Mouse (Mus musculus) hindbrain, embryonic 16.5 days (tissue): Measurements from ENCODE around the gene Srebf2. TPM values are rescaled to one million over a fixed set of nuclear protein-coding genes. Genes with fewer than 3 reads are reported as not detected.

ENCODE experiments used
- ATAC-seq: fragments of 200-750 bp; cut with Nextera tagmentation; 2 replicates; pipeline ENCODE4 v1.8.0; 2017; ENCODE audit warnings: moderate TSS enrichment, moderate library complexity
- H3K27ac ChIP-seq: fragments of 300-500 bp; sonication (generic); 2 replicates; pipeline ENCODE4 v1.5.1; 2014; ENCODE audit warnings: low read depth, mild to moderate bottlenecking, control low read depth, low read length, moderate library complexity
- H3K27me3 ChIP-seq: fragments of 300-500 bp; sonication (generic); replicated peaks from 2 replicates; pipeline ENCODE4 v1.6.1; 2014; ENCODE audit warnings: low read length; ENCODE audit not compliant: control insufficient read depth, insufficient read depth
- H3K36me3 ChIP-seq: fragments of 300-500 bp; sonication (generic); 2 replicates; pipeline ENCODE4 v1.6.1; 2014; ENCODE audit warnings: mild to moderate bottlenecking, low read length, moderate library complexity, mixed read lengths; ENCODE audit not compliant: control insufficient read depth, insufficient read depth
- H3K4me1 ChIP-seq: fragments of 300-500 bp; sonication (generic); 2 replicates; pipeline ENCODE4 v1.6.1; 2014; ENCODE audit warnings: low read depth, low read length; ENCODE audit not compliant: control insufficient read depth, insufficient read depth
- H3K4me2 ChIP-seq: fragments of 300-500 bp; sonication (generic); 2 replicates; pipeline ENCODE4 v1.6.1; 2014; ENCODE audit warnings: mild to moderate bottlenecking, low read length, control low read depth, moderate library complexity
- H3K4me3 ChIP-seq: fragments of 300-500 bp; sonication (generic); 2 replicates; pipeline ENCODE4 v1.5.1; 2014; ENCODE audit warnings: mild to moderate bottlenecking, low read length, control low read depth, moderate library complexity
- H3K9ac ChIP-seq: fragments of 300-500 bp; sonication (generic); 2 replicates; pipeline ENCODE4 v1.6.1; 2014; ENCODE audit warnings: low read depth, mild to moderate bottlenecking, control low read depth, low read length, moderate library complexity
- H3K9me3 ChIP-seq: fragments of 300-500 bp; sonication (generic); 2 replicates; pipeline ENCODE4 v1.6.1; 2014; ENCODE audit warnings: mild to moderate bottlenecking, low read length, moderate library complexity; ENCODE audit not compliant: control insufficient read depth
- WGBS: fragments of 180-500 bp; shearing (Covaris S2); extraction: QIAGEN DNeasy Blood & Tissue Kit; methylation state at CpG from one replicate; pipeline ENCODE4 v1.1.7; 2014; 5-methylcytosine and 5-hydroxymethylcytosine counted together
- polyA plus RNA-seq: library from polyadenylated mRNA; unstranded; fragments of >200 nt; fragmentation: Nextera tagmentation; extraction: Ambion mirVana; gene quantifications from 2 replicates; pipeline ENCODE4 v1.2.1, GENCODE M21; 2015

Gene Srebf2
- polyA plus RNA-seq, 1 experiment from 2014 or later: 179 TPM

- H3K4me2 ChIP-seq: peak within 1 kb of the TSS; percentile 71
- H3K4me3 ChIP-seq: peak within 1 kb of the TSS; percentile 36
- H3K27me3 ChIP-seq: peaks cover 11% of the 10 kb centered on the region
- H3K27ac ChIP-seq: no peak within 1 kb of the TSS
- 1% methylated on average over 43 of the region's 44 CpGs for WGBS
- H3K9me3 ChIP-seq: no peaks in the 10 kb centered on the region
- peak within 1 kb of the TSS; percentile 50 for H3K9ac ChIP-seq
- H3K36me3 ChIP-seq: no peaks in the 10 kb centered on the region
- peaks cover 9% of the 10 kb centered on the region for H3K4me1 ChIP-seq
- ATAC-seq: peak; percentile 61
These were observed 76.9 kb downstream of the Srebf2 start, which contains the start of gene Tnfrsf13c for GRCm38 (mm10) chr15:82223657-82224601. Gene Tnfrsf13c, minus strand, starts transcription at chr15:82224369.

DNA sequence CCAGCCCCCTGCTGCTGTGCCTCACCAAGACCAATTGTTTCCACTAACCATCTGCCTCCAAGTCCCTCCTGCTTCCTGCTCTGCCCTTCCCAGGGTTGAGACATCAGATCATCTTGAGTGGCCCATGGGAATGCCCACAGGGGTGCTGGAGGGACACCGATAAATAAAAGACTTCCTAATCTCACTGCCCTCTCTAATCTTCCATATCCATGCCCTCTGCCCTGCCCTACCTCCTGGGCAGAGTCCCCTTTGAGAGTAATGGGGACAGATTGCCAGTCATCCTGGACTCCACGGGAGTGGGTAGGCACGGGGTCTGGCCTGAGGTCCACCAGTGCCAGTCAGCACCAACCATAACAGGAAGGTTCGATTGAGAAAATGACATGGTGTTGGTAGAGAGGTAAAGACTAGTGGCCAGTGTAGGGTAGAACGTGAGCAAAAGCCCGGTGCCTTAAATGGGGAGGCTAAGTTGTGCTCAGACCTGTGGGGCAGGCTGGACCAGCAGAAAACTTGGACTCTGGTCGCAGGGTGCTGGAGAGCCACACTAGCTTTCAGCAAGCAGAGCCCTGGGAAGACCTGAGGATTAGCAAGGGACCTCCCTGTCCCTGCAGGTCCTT, 77.7 kb downstream of the Srebf2 start:
- H3K27ac ChIP-seq: no peak overlapping the region
- peaks cover 9% of the 10 kb centered on the region for H3K4me1 ChIP-seq
- WGBS: 50% methylated on average over 7 of the region's 7 CpGs
- H3K4me2 ChIP-seq: peak overlapping the region; percentile 71
- H3K36me3 ChIP-seq: no peaks in the 10 kb centered on the region
- no peaks in the 10 kb centered on the region for H3K9me3 ChIP-seq
- no peak overlapping the region for H3K9ac ChIP-seq
- peaks cover 11% of the 10 kb centered on the region for H3K27me3 ChIP-seq
- peak overlapping the region; percentile 36 for H3K4me3 ChIP-seq
- ATAC-seq: 0 out of 2 replicates have a peak, but pooled peaks have one; percentile 11

DNA sequence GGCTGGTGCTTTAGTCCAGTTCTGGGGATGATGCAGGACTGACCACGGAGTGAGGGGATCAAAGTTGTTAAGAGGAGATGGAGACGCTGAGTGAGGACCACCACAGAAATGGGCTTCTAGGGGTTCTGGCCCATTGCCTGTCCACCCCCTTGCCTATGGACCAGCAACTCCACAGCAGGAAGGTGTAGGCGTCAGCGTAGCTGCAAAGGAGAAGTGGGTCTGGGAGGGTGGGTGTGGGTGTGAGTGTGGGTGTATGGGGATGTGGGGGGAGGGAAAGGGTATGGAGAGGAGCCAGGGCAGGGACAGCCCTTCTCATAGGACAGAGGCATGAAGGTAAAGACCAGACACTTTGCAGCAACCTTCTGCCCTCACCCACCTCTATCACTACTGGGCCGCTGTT, 78.8 kb downstream of the Srebf2 start:
- Histone ChIP-seq H3K9ac (no peak overlapping the region), H3K4me2 (no peak overlapping the region), H3K27me3 (peaks cover 11% of the 10 kb centered on the region), H3K36me3 (no peaks in the 10 kb centered on the region), H3K4me1 (peaks cover 9% of the 10 kb centered on the region), H3K9me3 (no peaks in the 10 kb centered on the region), H3K4me3 (no peak overlapping the region), H3K27ac (no peak overlapping the region)
- 86% methylated on average over 5 of the region's 5 CpGs for WGBS
- no peak for ATAC-seq

DNA sequence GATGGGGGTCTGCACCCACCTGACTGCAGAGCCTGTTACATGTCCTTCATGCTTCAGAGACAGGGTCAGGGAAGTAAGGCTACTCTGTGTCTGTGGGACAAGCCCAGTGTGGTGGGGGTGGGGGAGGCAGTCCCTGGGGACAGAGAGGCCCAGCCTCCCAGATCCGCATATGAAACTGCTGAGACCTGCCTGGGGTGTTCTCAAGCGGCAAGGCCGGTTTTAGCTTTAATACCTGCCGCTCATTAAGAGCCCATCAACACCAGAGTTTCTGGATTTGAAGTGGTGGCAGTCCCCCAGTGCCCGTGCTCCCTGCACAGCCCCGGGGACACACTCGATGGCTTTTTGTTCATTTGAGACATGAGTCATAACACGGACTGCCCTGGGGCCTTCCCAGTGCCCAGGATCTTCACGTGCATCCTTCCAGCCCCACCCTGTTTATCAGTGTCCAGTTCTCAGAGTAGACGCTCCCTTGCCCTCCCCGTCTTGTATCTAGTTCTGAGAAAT, 82.6 kb downstream of the Srebf2 start:
- peaks cover 3% of the 10 kb centered on the region for H3K27me3 ChIP-seq
- no peak overlapping the region for H3K27ac ChIP-seq
- no peaks in the 10 kb centered on the region for H3K9me3 ChIP-seq
- no peak for ATAC-seq
- H3K4me1 ChIP-seq: peaks cover 8% of the 10 kb centered on the region
- no peak overlapping the region; the same call in none of the 2 replicates for H3K9ac ChIP-seq
- no peaks in the 10 kb centered on the region for H3K36me3 ChIP-seq
- no peak overlapping the region for H3K4me2 ChIP-seq
- WGBS: 37% methylated on average over 11 of the region's 11 CpGs
- H3K4me3 ChIP-seq: no peak overlapping the region

GRCm38 (mm10) chr15:82230098-82230611, 83.2 kb downstream of the Srebf2 start:
- Histone ChIP-seq H3K36me3 (no peaks in the 10 kb centered on the region), H3K9me3 (no peaks in the 10 kb centered on the region), H3K4me3 (no peak overlapping the region), H3K4me1 (peaks cover 8% of the 10 kb centered on the region), H3K9ac (no peak overlapping the region), H3K4me2 (no peak overlapping the region), H3K27me3 (peaks cover 3% of the 10 kb centered on the region; the same call in 1 of the 2 replicates), H3K27ac (no peak overlapping the region)
- WGBS: 66% methylated on average over 6 of the region's 6 CpGs
- no peak for ATAC-seq

DNA sequence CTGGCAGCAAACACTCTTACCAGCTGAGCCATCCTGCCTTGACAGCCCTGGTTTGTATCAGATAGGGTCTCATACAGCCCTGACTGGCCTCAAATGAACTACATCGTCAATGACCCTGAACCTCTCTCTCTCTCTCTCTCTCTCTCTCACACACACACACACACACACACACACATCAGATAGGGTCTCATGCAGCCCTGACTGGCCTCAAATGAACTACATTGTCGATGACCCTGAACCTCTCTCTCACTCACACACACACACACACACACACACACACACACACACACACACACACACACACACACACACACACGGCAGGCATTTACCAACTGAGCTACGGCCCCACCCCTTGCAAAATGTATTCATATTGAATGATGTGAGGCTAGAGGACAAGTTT, 84.1 kb downstream of the Srebf2 start:
- Histone ChIP-seq H3K9me3 (no peaks in the 10 kb centered on the region), H3K4me1 (peaks cover 8% of the 10 kb centered on the region), H3K9ac (no peak overlapping the region), H3K27me3 (no peaks in the 10 kb centered on the region; the same call in 1 of the 2 replicates), H3K4me3 (no peak overlapping the region), H3K36me3 (no peaks in the 10 kb centered on the region), H3K4me2 (no peak overlapping the region), H3K27ac (no peak overlapping the region)
- ATAC-seq: no peak
- 84% methylated on average over 4 of the region's 4 CpGs for WGBS

DNA sequence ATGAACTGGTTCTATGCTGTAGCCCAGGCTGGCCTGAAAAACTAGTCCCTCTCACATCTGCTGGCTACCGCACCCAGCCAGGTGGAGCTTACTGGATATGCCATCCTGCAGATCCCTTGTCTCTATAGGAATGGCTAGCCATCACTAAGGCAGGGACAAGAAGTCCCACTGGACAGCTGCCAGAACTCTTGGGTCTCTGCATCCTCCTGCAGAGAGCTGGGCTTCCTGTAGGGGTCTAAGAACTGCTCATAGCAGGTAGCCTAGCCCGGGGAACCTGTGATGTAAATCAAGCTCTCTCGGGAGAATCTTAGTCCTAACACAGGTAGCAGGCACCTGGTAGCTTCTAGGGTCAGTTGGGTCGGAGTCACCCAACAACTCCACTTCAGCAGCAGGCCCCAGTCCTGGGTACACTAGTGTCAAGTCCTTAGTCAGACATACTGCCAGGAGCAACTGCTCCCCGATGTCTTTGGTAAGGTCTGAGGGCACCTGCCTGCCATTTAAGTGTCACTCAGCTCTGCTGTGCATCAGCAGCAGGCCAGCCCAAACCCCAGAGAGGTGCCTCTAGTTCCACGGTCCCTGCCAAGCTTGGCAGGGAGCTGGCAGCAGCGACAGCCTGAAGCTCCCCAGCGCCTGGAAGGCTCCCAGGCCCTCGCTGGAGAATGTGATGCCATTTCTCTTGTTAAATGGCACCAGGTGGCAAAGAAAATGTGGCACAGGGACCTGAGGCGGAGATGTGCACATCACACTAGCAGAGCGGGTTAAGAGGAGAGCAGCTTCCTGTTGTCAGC, 84.8 kb downstream of the Srebf2 start:
- Histone ChIP-seq H3K27ac (no peak overlapping the region), H3K36me3 (no peaks in the 10 kb centered on the region), H3K4me3 (no peak overlapping the region), H3K4me2 (no peak overlapping the region), H3K4me1 (peaks cover 8% of the 10 kb centered on the region), H3K9ac (no peak overlapping the region), H3K27me3 (no peaks in the 10 kb centered on the region; the same call in 1 of the 2 replicates), H3K9me3 (no peaks in the 10 kb centered on the region)
- ATAC-seq: no peak
- WGBS: 50% methylated on average over 11 of the region's 11 CpGs

GRCm38 (mm10) chr15:82232651-82233050, 85.7 kb downstream of the Srebf2 start:
- Histone ChIP-seq H3K36me3 (no peaks in the 10 kb centered on the region), H3K27me3 (no peaks in the 10 kb centered on the region; the same call in 1 of the 2 replicates), H3K4me2 (no peak overlapping the region), H3K4me1 (peaks cover 8% of the 10 kb centered on the region), H3K9me3 (no peaks in the 10 kb centered on the region), H3K9ac (no peak overlapping the region), H3K4me3 (no peak overlapping the region), H3K27ac (no peak overlapping the region)
- no peak for ATAC-seq
- WGBS: 66% methylated on average over 4 of the region's 4 CpGs
